In the genomic region with DNA sequence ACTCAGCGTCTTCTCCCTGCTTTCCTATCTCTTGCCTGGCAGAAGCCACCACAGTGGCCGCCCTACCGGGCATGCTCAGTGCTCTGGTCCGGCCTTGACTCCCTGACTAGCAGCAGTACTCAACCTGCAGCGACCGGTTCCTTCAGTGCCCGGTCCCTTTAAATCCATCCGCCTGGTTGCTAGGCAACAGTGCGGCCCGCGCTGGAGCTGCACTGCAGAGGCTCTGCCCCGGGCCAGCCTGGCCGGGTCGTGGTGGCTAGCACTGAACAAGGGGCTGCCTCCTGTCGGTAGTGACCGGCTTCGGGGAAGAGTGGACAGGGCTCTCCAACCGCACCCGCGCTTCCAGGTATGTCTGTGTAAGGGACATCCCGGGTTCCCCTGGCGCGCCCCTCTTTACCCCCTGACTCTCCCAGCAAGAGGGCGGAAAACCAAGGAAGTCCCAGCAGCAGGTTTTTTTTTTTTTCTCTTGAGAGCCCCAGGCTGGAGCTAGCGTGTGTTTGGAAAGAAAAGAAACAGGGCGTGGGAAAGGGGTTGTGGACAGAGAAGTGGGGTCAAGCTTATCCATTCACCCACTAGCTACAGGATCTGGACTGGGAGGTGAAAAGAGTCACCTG, we compare ENCODE assay signal across 9 mouse cellular contexts. TPM values are rescaled to one million over a fixed set of nuclear protein-coding genes. Genes with fewer than 3 reads are reported as not detected.
DNase-seq lines count a peak whose midpoint lies in the region; ATAC-seq and TF ChIP-seq lines count a peak whose summit lies in the region.
"Had no signal": no experiment of that assay in that cellular context is flagged by ENCODE, and none has a peak within 500 bp of the region (broad histone marks: within the 10 kb centered on the region; RNA-seq: fewer than 3 reads in every experiment).

Ccdc160 (plus strand) TSS at position 221 of the 614 bp plus-strand sequence.

- DNase-seq in B cell, adult 2 months: peak; percentile 9 to 15
- DNase-seq in cerebellum, adult 2 months: peak; percentile 71 to 79
- DNase-seq in forelimb bud, embryonic 11.5 days (ENCODE audit: low read depth, low spot score): peak; percentile 77
- DNase-seq in heart, postnatal 25 days (ENCODE audit: low spot score): peak; percentile 36
- DNase-seq in large intestine, adult 2 months (ENCODE audit: low read depth, low spot score): peak; percentile 16
- DNase-seq in liver, embryonic 13.5 days: no peak
- peak; percentile 9 for DNase-seq in urinary bladder, postnatal 10 days (ENCODE audit: low spot score)

- no peak within 1 kb of the TSS for H3K9ac ChIP-seq in liver, embryonic 13.5 days
- H3K9ac ChIP-seq in neural tube, embryonic 14.5 days (replicated peaks; ENCODE audit: low read depth, low read length): peak within 1 kb of the TSS; percentile 46

- no peaks in the 10 kb centered on the region for H3K36me3 ChIP-seq in liver, embryonic 13.5 days
- no peaks in the 10 kb centered on the region for H3K36me3 ChIP-seq in neural tube, embryonic 14.5 days (ENCODE audit: control insufficient read depth, insufficient read depth, low read length)

- TF ChIP-seq CTCF in cerebellum, adult 2 months (IDR thresholded peaks at IDR 0.05; ENCODE audit: borderline replicate concordance, insufficient read depth, low read depth, low read length): no peak

- peak within 1 kb of the TSS; percentile 64 for H3K4me3 ChIP-seq in cerebellum, adult 2 months (replicated peaks; ENCODE audit: insufficient read depth, low read depth, low read length)
- H3K4me3 ChIP-seq in liver, embryonic 13.5 days (replicated peaks): peak within 1 kb of the TSS; percentile 25; the same call in 1 of the 2 replicates
- H3K4me3 ChIP-seq in neural tube, embryonic 14.5 days (ENCODE audit: low read depth, low read length): peak within 1 kb of the TSS; percentile 42

- no peak for TF ChIP-seq POLR2A in cerebellum, adult 2 months (IDR thresholded peaks at IDR 0.05; ENCODE audit: borderline replicate concordance, insufficient read depth, low read length)

- 8% methylated on average over 26 of the region's 26 CpGs for WGBS in cerebellum, adult 2 months
- WGBS in large intestine, adult 2 months: 22% methylated on average over 26 of the region's 26 CpGs
- 21% methylated on average over 26 of the region's 26 CpGs for WGBS in liver, embryonic 13.5 days (ENCODE audit: insufficient replicate concordance)
- 9% methylated on average over 26 of the region's 26 CpGs for WGBS in neural tube, embryonic 14.5 days

- peak within 1 kb of the TSS; percentile 49 for H3K4me2 ChIP-seq in liver, embryonic 13.5 days
- H3K4me2 ChIP-seq in neural tube, embryonic 14.5 days (ENCODE audit: low read depth, low read length): peak within 1 kb of the TSS; percentile 47

- H3K9me3 ChIP-seq in liver, embryonic 13.5 days (replicated peaks): no peaks in the 10 kb centered on the region
- no peaks in the 10 kb centered on the region for H3K9me3 ChIP-seq in neural tube, embryonic 14.5 days (ENCODE audit: control insufficient read depth, low read length)

- H3K27me3 ChIP-seq in cerebellum, adult 2 months (ENCODE audit: control insufficient read depth, insufficient read depth, low read length): no peaks in the 10 kb centered on the region
- no peaks in the 10 kb centered on the region for H3K27me3 ChIP-seq in liver, embryonic 13.5 days
- H3K27me3 ChIP-seq in neural tube, embryonic 14.5 days (ENCODE audit: control insufficient read depth, insufficient read depth, low read length): no peaks in the 10 kb centered on the region

- ATAC-seq in liver, embryonic 13.5 days (ENCODE audit: low read depth): peak; percentile 48; the same call in 1 of the 2 replicates
- peak; percentile 99 for ATAC-seq in neural tube, embryonic 14.5 days (ENCODE audit: low read depth)

- no peaks in the 10 kb centered on the region for H3K4me1 ChIP-seq in cerebellum, adult 2 months (ENCODE audit: control insufficient read depth, insufficient read depth, low read length)
- H3K4me1 ChIP-seq in liver, embryonic 13.5 days (replicated peaks): no peaks in the 10 kb centered on the region
- H3K4me1 ChIP-seq in neural tube, embryonic 14.5 days (ENCODE audit: control insufficient read depth, insufficient read depth, low read length): no peaks in the 10 kb centered on the region

- intact Hi-C loops in heart, postnatal 25 days (cut with DNase I): no loop called here

- no peak within 1 kb of the TSS for H3K27ac ChIP-seq in cerebellum, adult 2 months (ENCODE audit: insufficient read depth, low read length)
- no peak within 1 kb of the TSS for H3K27ac ChIP-seq in liver, embryonic 13.5 days
- H3K27ac ChIP-seq in neural tube, embryonic 14.5 days (ENCODE audit: low read depth, low read length): 0 out of 2 replicates have a peak within 1 kb of the TSS, but pooled peaks have one; percentile 28

RNA-seq across cellular contexts. Expression of gene Ccdc160, which starts in this region (rescaled TPM):
- 2.7 and 3.1 TPM in 2 replicates for polyA plus RNA-seq in cerebellum, adult 2 months (2012; rRNA removed)
- total RNA-seq in heart, postnatal 25 days (2021): under 1 TPM; 0.22 to 0.60 TPM
- polyA plus RNA-seq in large intestine, adult 2 months (2012; rRNA removed): not detected in 2 replicates
- polyA plus RNA-seq in liver, embryonic 13.5 days (2015; fragmentation: Nextera tagmentation; extraction: Ambion mirVana): 0.13 and 0.21 TPM in 2 replicates
- 7.4 TPM in 2 replicates for polyA plus RNA-seq in neural tube, embryonic 14.5 days (2014; fragmentation: Nextera tagmentation; extraction: Ambion mirVana)
- total RNA-seq: neutrophil, adult 5-6 weeks had no signal

Comparison
In these comparisons a context has a peak if more than half of its experiments do, and no peak if none do; other contexts are left out.
1. Peak in DNase-seq in heart, postnatal 25 days; RNA of the gene not detected or under 1 TPM.
2. Peak in DNase-seq in large intestine, adult 2 months; RNA of the gene not detected or under 1 TPM.
3. Peak in ATAC-seq, H3K4me3 ChIP-seq and H3K4me2 ChIP-seq in liver, embryonic 13.5 days; RNA of the gene not detected or under 1 TPM.